Mouse (Mus musculus) kidney, postnatal 0 days (tissue): ENCODE data around the gene Srgn. TPM values are rescaled to one million over a fixed set of nuclear protein-coding genes. Genes with fewer than 3 reads are reported as not detected.

Experiments
- ATAC-seq: fragments of 200-750 bp; cut with Nextera tagmentation; replicated peaks from 2 replicates; pipeline ENCODE4 v1.8.0; 2017; ENCODE audit warnings: low read depth, moderate number of reproducible peaks, moderate TSS enrichment, moderate library complexity; ENCODE audit not compliant: low FRiP score
- DNase-seq: peaks from one replicate; pipeline ENCODE4 v3.0.0-alpha.2; 2016; ENCODE audit warnings: low spot score
- H3K27ac ChIP-seq: fragments of 300-500 bp; sonication (generic); 2 replicates; pipeline ENCODE4 v1.5.1; 2014; ENCODE audit warnings: mild to moderate bottlenecking
- H3K27me3 ChIP-seq: fragments of 300-500 bp; sonication (generic); 2 replicates; pipeline ENCODE4 v1.6.1; 2014; ENCODE audit warnings: low read length, mixed read lengths; ENCODE audit not compliant: insufficient read depth
- H3K36me3 ChIP-seq: fragments of 300-500 bp; sonication (generic); 2 replicates; pipeline ENCODE4 v1.6.1; 2014; ENCODE audit warnings: low read length, mixed read lengths; ENCODE audit not compliant: insufficient read depth
- H3K4me1 ChIP-seq: fragments of 300-500 bp; sonication (generic); replicated peaks from 2 replicates; pipeline ENCODE4 v1.6.1; 2014; ENCODE audit warnings: antibody characterized with exemption, low read length, mixed read lengths; ENCODE audit not compliant: insufficient read depth
- H3K4me2 ChIP-seq: fragments of 300-500 bp; sonication (generic); 2 replicates; pipeline ENCODE4 v1.6.1; 2014; ENCODE audit warnings: mild to moderate bottlenecking, low read length, moderate library complexity, mixed read lengths
- H3K4me3 ChIP-seq: fragments of 300-500 bp; sonication (generic); replicated peaks from 2 replicates; pipeline ENCODE4 v1.5.1; 2014; ENCODE audit warnings: low read depth, low read length
- H3K9ac ChIP-seq: fragments of 300-500 bp; sonication (generic); 2 replicates; pipeline ENCODE4 v1.6.1; 2014; ENCODE audit warnings: low read depth, low read length
- H3K9me3 ChIP-seq: fragments of 300-500 bp; sonication (generic); replicated peaks from 2 replicates; pipeline ENCODE4 v1.6.1; 2016; ENCODE audit warnings: low read length, inconsistent platforms, mixed read lengths
- CTCF ChIP-seq: IDR thresholded peaks from 2 replicates; pipeline ENCODE4 v1.5.1; 2016; ENCODE audit warnings: antibody characterized with exemption, low read depth, mild to moderate bottlenecking, moderate library complexity
- WGBS: fragments of 180-500 bp; shearing (Covaris S2); extraction: QIAGEN DNeasy Blood & Tissue Kit; methylation state at CpG from one replicate; pipeline ENCODE4 v1.1.7; 2014; 5-methylcytosine and 5-hydroxymethylcytosine counted together
- polyA plus RNA-seq: library from polyadenylated mRNA; unstranded; fragments of >200 nt; fragmentation: Nextera tagmentation; extraction: Ambion mirVana; gene quantifications from 2 replicates; pipeline ENCODE4 v1.2.1, GENCODE M21; 2015

Gene Srgn
- polyA plus RNA-seq, 1 experiment from 2014 or later = 45.1 TPM

- no peaks in the 10 kb centered on the region for H3K27me3 ChIP-seq
- TF ChIP-seq CTCF = no peak
- no peaks in the 10 kb centered on the region for H3K9me3 ChIP-seq
- H3K4me3 ChIP-seq = no peak overlapping the region
- no peak overlapping the region for H3K4me2 ChIP-seq
- H3K4me1 ChIP-seq = no peaks in the 10 kb centered on the region
- ATAC-seq (no peak), DNase-seq (no peak)
- WGBS = 54% methylated on average over 2 of the region's 2 CpGs
- no peak overlapping the region for H3K9ac ChIP-seq
- H3K36me3 ChIP-seq = no peaks in the 10 kb centered on the region
- no peak overlapping the region for H3K27ac ChIP-seq
Observed at GRCm38 (mm10) chr10:62532832-62533231, 5.6 kb upstream of the Srgn start.

- peak; percentile 49 for DNase-seq
- Histone ChIP-seq H3K36me3 (no peaks in the 10 kb centered on the region), H3K4me2 (no peak overlapping the region), H3K4me1 (no peaks in the 10 kb centered on the region), H3K9ac (no peak overlapping the region), H3K27me3 (no peaks in the 10 kb centered on the region), H3K4me3 (no peak overlapping the region), H3K9me3 (no peaks in the 10 kb centered on the region), H3K27ac (no peak overlapping the region)
- TF ChIP-seq CTCF = no peak
- no peak for ATAC-seq
- 70% methylated on average over 9 of the region's 9 CpGs for WGBS
Observed at GRCm38 (mm10) chr10:62530183-62530582, 2.9 kb upstream of the Srgn start.

GRCm38 (mm10) chr10:62522346-62522950 is 4.8 kb downstream of the Srgn start:
- ATAC-seq (peak; percentile 61), DNase-seq (no peak)
- Histone ChIP-seq H3K4me1 (no peaks in the 10 kb centered on the region), H3K9ac (no peak overlapping the region), H3K4me3 (no peak overlapping the region), H3K27ac (no peak overlapping the region), H3K9me3 (no peaks in the 10 kb centered on the region), H3K4me2 (no peak overlapping the region), H3K27me3 (no peaks in the 10 kb centered on the region), H3K36me3 (no peaks in the 10 kb centered on the region)
- 75% methylated on average over 7 of the region's 7 CpGs for WGBS
- TF ChIP-seq CTCF = no peak

GRCm38 (mm10) chr10:62521763-62522162 is 5.5 kb downstream of the Srgn start:
- H3K9ac ChIP-seq = no peak overlapping the region
- WGBS = 75% methylated on average over 4 of the region's 4 CpGs
- no peak overlapping the region for H3K27ac ChIP-seq
- no peaks in the 10 kb centered on the region for H3K4me1 ChIP-seq
- no peak for TF ChIP-seq CTCF
- H3K4me3 ChIP-seq = no peak overlapping the region
- no peak for ATAC-seq
- DNase-seq = no peak
- H3K4me2 ChIP-seq = no peak overlapping the region
- no peaks in the 10 kb centered on the region for H3K27me3 ChIP-seq
- no peaks in the 10 kb centered on the region for H3K9me3 ChIP-seq
- H3K36me3 ChIP-seq = no peaks in the 10 kb centered on the region

DNA sequence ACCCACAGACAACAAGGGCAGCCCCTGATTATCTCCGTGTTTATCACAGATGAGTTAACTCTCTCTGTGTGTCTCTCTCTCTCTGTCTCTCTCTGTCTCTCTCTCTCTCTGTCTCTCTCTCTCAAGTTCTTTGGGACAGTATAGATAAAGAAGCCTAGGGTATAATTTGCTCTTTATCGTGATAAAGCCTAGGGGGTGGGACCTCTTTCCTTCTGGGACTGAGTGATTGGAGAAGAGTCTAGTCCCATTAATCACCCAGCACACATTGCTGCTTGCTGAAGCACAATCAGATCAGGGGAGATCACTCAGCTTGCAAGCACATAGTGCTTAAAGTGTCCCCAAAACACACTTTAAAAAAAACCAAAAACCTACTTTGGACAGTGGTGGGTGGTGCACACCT is 6.3 kb downstream of the Srgn start:
- Histone ChIP-seq H3K36me3 (no peaks in the 10 kb centered on the region), H3K4me2 (no peak overlapping the region), H3K9ac (no peak overlapping the region), H3K4me3 (no peak overlapping the region), H3K27ac (no peak overlapping the region), H3K4me1 (no peaks in the 10 kb centered on the region), H3K9me3 (no peaks in the 10 kb centered on the region), H3K27me3 (no peaks in the 10 kb centered on the region)
- 73% methylated on average over 2 of the region's 2 CpGs for WGBS
- DNase-seq (no peak), ATAC-seq (no peak)
- TF ChIP-seq CTCF = no peak

DNA sequence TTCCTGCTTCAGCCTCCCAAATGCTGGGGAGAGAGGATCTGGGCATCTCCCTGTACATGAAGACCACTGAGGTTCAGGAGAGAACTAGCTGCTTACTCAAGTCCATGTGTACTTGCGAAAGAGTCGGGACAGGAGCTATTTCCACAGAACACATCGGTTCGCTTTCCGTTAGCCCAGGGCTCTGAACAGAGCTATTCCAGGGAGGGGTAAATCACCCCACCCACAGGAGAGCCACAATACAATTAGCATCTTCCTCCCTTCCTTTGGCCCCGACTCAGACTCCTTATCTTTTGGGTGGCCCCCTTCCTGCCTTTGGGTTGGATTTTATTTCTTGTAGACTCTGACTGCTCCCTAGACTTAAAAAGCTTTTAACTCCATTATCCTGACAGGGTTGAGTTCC is 9.7 kb downstream of the Srgn start:
- H3K27ac ChIP-seq = no peak overlapping the region
- no peak overlapping the region for H3K4me2 ChIP-seq
- ATAC-seq (no peak), DNase-seq (no peak)
- H3K36me3 ChIP-seq = no peaks in the 10 kb centered on the region
- H3K9ac ChIP-seq = no peak overlapping the region
- no peak for TF ChIP-seq CTCF
- H3K9me3 ChIP-seq = no peaks in the 10 kb centered on the region
- no peaks in the 10 kb centered on the region for H3K27me3 ChIP-seq
- H3K4me1 ChIP-seq = no peaks in the 10 kb centered on the region
- no peak overlapping the region for H3K4me3 ChIP-seq
- WGBS = 74% methylated on average over 6 of the region's 6 CpGs

GRCm38 (mm10) chr10:62512855-62513254 is 14.4 kb downstream of the Srgn start:
- WGBS = 91% methylated on average over 4 of the region's 4 CpGs
- Histone ChIP-seq H3K9ac (no peak overlapping the region), H3K36me3 (no peaks in the 10 kb centered on the region), H3K27ac (no peak overlapping the region), H3K9me3 (no peaks in the 10 kb centered on the region), H3K4me3 (no peak overlapping the region), H3K4me1 (no peaks in the 10 kb centered on the region), H3K27me3 (no peaks in the 10 kb centered on the region), H3K4me2 (no peak overlapping the region)
- ATAC-seq (no peak), DNase-seq (no peak)
- no peak for TF ChIP-seq CTCF
